Mouse (Mus musculus) forebrain, embryonic 16.5 days (tissue): ENCODE measurements around the gene Car10. TPM values are rescaled to one million over a fixed set of nuclear protein-coding genes. Genes with fewer than 3 reads are reported as not detected.

Experiments
- ATAC-seq: fragments of 200-750 bp; cut with Nextera tagmentation; 2 replicates; pipeline ENCODE4 v1.8.0; 2017; ENCODE audit warnings: mild to moderate bottlenecking, moderate library complexity
- H3K27ac ChIP-seq: fragments of 300-500 bp; sonication (generic); 2 replicates; pipeline ENCODE4 v1.5.1; 2014; ENCODE audit warnings: low read length, control low read depth
- H3K27me3 ChIP-seq: fragments of 300-500 bp; sonication (generic); replicated peaks from 2 replicates; pipeline ENCODE4 v1.6.1; 2014; ENCODE audit warnings: low read length; ENCODE audit not compliant: control insufficient read depth, insufficient read depth
- H3K36me3 ChIP-seq: fragments of 300-500 bp; sonication (generic); 2 replicates; pipeline ENCODE4 v1.6.1; 2014; ENCODE audit not compliant: control insufficient read depth, insufficient read depth
- H3K4me1 ChIP-seq: fragments of 300-500 bp; sonication (generic); replicated peaks from 2 replicates; pipeline ENCODE4 v1.6.1; 2014; ENCODE audit warnings: low read length; ENCODE audit not compliant: control insufficient read depth, insufficient read depth
- H3K4me2 ChIP-seq: fragments of 300-500 bp; sonication (generic); 2 replicates; pipeline ENCODE4 v1.6.1; 2014; ENCODE audit warnings: mild to moderate bottlenecking, low read length, control low read depth
- H3K4me3 ChIP-seq: fragments of 300-500 bp; sonication (generic); replicated peaks from 2 replicates; pipeline ENCODE4 v1.5.1; 2014; ENCODE audit warnings: mild to moderate bottlenecking, low read length, control low read depth
- H3K9ac ChIP-seq: fragments of 300-500 bp; sonication (generic); replicated peaks from 2 replicates; pipeline ENCODE4 v1.6.1; 2014; ENCODE audit warnings: low read depth, low read length, control low read depth
- H3K9me3 ChIP-seq: fragments of 300-500 bp; sonication (generic); 2 replicates; pipeline ENCODE4 v1.6.1; 2016; ENCODE audit warnings: low read length; ENCODE audit not compliant: control insufficient read depth
- WGBS: fragments of 180-500 bp; shearing (Covaris S2); extraction: QIAGEN DNeasy Blood & Tissue Kit; methylation state at CpG from one replicate; pipeline ENCODE4 v1.1.7; 2014; 5-methylcytosine and 5-hydroxymethylcytosine counted together
- polyA plus RNA-seq: library from polyadenylated mRNA; unstranded; fragments of >200 nt; fragmentation: Nextera tagmentation; extraction: Ambion mirVana; gene quantifications from 2 replicates; pipeline ENCODE4 v1.2.1, GENCODE M21; 2015

Gene Car10
- polyA plus RNA-seq, 1 experiment from 2014 or later = 18.6 TPM

DNA sequence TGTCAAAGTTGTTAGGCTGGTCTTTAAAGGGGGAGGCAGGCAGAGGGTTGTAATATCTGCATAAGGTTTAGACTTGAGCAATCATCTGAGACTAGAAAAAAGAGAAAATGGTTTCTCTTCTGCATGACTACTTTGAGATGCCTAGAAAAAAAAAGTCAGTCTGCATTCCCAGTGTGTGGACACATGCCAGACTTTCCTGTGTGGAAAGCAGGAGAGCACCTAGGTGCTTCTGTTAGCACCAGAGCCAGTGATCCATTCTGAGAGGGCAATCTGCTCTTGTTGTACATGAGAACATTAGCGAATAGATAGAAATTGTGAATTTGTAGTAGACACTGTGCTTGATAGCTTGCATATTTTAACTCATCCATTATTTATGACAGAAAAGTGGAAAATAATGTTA is 40.0 kb downstream of the Car10 start:
- Histone ChIP-seq H3K9ac (no peak overlapping the region), H3K27me3 (no peaks in the 10 kb centered on the region), H3K9me3 (no peaks in the 10 kb centered on the region), H3K4me1 (no peaks in the 10 kb centered on the region), H3K4me2 (no peak overlapping the region), H3K27ac (no peak overlapping the region), H3K4me3 (no peak overlapping the region), H3K36me3 (no peaks in the 10 kb centered on the region)
- ATAC-seq = no peak
- WGBS = 94% methylated on average over 1 of the region's 1 CpGs

DNA sequence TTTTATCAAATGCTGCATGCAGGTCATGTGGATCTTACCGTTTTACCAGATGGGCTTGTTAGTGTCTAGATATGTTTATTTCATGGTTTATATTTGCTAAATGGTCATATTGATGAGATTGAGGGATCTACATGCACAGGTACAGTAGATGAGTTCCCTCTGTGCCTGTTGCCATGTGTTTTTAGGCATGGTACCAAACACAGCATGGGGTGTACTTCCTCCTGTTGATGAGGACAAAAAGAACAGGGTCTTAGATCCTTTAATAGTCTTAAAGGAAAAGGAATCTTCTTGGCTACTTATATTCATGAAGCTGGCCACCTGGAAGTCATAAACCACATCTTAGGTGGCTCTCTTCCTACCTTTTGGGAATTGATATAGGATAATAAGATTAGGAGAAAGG is 43.9 kb downstream of the Car10 start:
- Histone ChIP-seq H3K9ac (no peak overlapping the region), H3K36me3 (no peaks in the 10 kb centered on the region), H3K27ac (no peak overlapping the region), H3K4me2 (no peak overlapping the region), H3K4me1 (no peaks in the 10 kb centered on the region), H3K4me3 (no peak overlapping the region), H3K9me3 (no peaks in the 10 kb centered on the region), H3K27me3 (no peaks in the 10 kb centered on the region)
- WGBS = 78% methylated on average over 1 of the region's 1 CpGs
- no peak for ATAC-seq

DNA sequence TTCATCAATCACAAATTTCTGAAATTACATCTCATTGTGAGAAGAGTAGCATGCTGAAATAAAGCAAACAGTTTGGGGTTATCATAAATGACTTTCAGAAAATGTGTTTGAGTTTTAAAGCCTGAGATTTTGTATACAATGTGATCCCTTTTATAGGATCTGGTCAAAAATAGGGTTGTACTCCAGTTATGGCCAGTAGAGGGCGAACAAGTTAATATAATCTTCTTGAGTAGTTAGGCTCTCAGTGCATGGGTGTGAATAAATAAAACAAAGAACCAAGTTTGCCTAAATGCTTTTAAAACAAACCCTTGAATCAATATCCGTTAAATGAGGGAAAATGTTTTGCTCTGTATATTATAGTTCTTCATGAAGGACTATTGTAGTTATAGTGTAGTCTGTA is 46.7 kb downstream of the Car10 start:
- Histone ChIP-seq H3K27me3 (no peaks in the 10 kb centered on the region), H3K9me3 (no peaks in the 10 kb centered on the region), H3K4me1 (no peaks in the 10 kb centered on the region), H3K4me3 (no peak overlapping the region), H3K9ac (no peak overlapping the region), H3K4me2 (no peak overlapping the region), H3K36me3 (no peaks in the 10 kb centered on the region), H3K27ac (no peak overlapping the region)
- no peak for ATAC-seq
- 16% methylated on average over 2 of the region's 2 CpGs for WGBS

DNA sequence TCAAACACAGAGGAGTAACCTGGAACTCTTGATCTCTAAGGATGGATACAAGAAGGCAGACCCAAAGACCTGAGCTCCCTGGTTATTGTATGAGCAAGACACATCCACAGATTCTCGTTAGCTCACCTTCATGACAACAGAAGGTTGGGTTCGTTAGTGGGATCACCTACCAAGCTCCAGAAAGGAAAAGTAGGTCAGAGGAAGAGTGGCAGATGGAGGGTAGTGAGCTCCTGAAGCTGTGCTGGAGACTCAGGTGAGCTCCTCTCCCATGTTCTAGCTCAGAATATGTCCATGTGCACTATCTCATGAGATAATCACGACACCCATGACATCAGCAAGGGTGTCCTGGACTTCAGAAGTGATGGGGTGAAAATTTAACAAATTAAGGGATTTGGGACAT is 57.1 kb downstream of the Car10 start:
- Histone ChIP-seq H3K27ac (no peak overlapping the region), H3K36me3 (no peaks in the 10 kb centered on the region), H3K9ac (no peak overlapping the region), H3K9me3 (no peaks in the 10 kb centered on the region), H3K4me1 (no peaks in the 10 kb centered on the region), H3K27me3 (no peaks in the 10 kb centered on the region), H3K4me3 (no peak overlapping the region), H3K4me2 (no peak overlapping the region)
- 62% methylated on average over 3 of the region's 3 CpGs for WGBS
- ATAC-seq = no peak

DNA sequence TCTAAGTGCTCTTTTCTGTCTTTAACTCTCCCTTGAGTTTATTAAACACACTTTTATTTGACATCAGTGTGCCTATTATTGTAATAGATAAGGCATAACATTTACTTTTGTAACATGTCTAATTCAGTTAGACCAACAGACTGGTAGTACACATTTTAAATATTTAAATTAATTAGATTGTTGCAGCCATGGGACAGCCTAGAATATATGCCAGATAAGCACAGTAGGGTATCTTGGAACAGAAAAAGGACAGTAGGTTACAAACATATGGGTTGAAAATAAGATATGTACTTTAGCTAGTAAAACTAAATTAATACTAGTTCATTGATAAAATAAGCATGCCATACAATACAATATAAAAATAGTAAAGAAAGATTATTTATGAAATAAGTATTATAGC is 74.6 kb downstream of the Car10 start:
- Histone ChIP-seq H3K27me3 (no peaks in the 10 kb centered on the region), H3K27ac (no peak overlapping the region), H3K4me3 (no peak overlapping the region), H3K4me1 (no peaks in the 10 kb centered on the region), H3K36me3 (no peaks in the 10 kb centered on the region), H3K9me3 (no peaks in the 10 kb centered on the region), H3K4me2 (no peak overlapping the region), H3K9ac (no peak overlapping the region)
- no peak for ATAC-seq

DNA sequence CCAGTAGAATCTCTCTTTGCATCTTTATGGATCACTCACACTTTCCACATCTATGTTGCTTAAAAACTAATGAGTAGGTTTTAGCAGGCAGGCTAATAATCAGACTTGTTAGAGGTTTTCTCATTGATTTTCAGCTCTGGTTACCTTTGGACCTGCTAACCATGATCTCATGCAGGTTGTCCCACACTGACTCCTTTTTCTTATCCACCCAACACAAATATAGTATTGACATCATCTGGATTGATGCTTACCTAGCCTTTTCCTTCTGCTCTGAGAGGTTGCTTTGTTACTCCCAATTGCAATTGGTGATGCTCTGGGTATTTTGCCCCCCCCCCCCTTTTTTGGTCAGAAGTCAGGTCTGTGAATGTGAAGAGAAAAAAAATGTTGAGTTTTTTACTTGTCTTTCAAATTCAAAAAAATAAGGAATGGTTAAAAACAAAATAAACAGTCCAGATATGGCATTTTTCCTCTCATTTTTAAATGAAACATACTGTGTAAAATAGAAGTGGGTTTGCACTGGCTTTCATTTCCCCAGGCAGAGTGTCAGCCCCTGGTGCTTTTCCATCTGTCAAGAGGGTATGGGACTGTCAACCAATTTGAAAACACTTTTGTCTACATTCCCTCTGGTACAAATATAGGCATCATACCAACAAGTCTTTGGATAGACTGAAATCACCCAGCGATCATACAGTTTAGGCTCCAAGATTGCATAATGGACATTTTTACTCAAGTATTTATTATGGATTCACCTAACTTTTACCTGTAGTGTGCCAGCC is 75.9 kb downstream of the Car10 start:
- H3K4me1 ChIP-seq = no peaks in the 10 kb centered on the region
- H3K4me2 ChIP-seq = no peak overlapping the region
- no peaks in the 10 kb centered on the region for H3K36me3 ChIP-seq
- 88% methylated on average over 1 of the region's 1 CpGs for WGBS
- H3K4me3 ChIP-seq = no peak overlapping the region
- H3K9ac ChIP-seq = no peak overlapping the region
- ATAC-seq = no peak
- H3K9me3 ChIP-seq = no peaks in the 10 kb centered on the region
- no peaks in the 10 kb centered on the region for H3K27me3 ChIP-seq
- no peak overlapping the region for H3K27ac ChIP-seq

DNA sequence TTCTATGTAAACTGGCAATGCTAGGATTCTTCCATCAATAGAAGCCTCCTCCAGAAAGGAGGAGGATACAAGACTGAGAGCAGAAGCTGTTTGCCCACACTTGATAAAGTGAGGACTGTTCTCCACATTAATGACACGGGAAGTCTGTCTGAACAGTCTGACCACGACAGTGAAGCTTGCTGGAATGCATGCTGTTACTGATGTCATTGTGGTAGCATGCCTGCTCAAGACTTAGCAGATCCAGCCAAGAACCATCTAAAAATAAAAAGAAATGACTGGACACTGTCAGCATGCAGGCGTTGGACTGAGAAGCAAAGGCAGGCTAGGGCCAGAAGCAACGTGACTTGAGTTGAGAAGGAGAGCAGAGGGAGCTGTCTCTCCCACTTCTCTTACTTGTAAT is 87.6 kb downstream of the Car10 start:
- no peaks in the 10 kb centered on the region for H3K27me3 ChIP-seq
- WGBS = 79% methylated on average over 4 of the region's 4 CpGs

DNA sequence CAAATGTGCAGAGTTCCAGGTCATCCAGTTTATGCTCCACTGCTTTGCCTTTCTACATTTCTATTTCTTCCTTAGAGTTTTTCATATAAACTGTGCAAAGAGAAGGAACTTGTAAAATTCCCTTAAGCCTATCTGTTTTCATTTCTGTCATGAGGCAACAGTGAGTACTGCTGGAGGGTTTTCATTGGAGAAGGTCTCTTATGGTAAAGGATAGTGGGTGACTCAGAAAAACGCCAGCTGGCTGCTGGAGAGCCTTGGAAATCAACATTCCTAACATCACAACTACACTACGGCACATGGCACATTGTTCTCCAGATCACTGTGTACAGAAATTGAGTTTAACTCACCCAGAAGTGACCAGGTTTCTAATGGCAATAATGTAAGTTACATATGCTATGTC is 88.3 kb downstream of the Car10 start:
- Histone ChIP-seq H3K4me1 (no peaks in the 10 kb centered on the region), H3K27ac (no peak overlapping the region), H3K9ac (no peak overlapping the region), H3K4me2 (no peak overlapping the region), H3K9me3 (no peaks in the 10 kb centered on the region), H3K27me3 (no peaks in the 10 kb centered on the region), H3K4me3 (no peak overlapping the region), H3K36me3 (no peaks in the 10 kb centered on the region)
- ATAC-seq = no peak
- WGBS = 79% methylated on average over 2 of the region's 2 CpGs

More for the DNA sequence above, 87.6 kb downstream of the Car10 start:
- Histone ChIP-seq H3K36me3 (no peaks in the 10 kb centered on the region), H3K4me1 (no peaks in the 10 kb centered on the region), H3K4me3 (no peak overlapping the region), H3K9ac (no peak overlapping the region), H3K9me3 (no peaks in the 10 kb centered on the region), H3K4me2 (no peak overlapping the region), H3K27ac (no peak overlapping the region)
- ATAC-seq = no peak

DNA sequence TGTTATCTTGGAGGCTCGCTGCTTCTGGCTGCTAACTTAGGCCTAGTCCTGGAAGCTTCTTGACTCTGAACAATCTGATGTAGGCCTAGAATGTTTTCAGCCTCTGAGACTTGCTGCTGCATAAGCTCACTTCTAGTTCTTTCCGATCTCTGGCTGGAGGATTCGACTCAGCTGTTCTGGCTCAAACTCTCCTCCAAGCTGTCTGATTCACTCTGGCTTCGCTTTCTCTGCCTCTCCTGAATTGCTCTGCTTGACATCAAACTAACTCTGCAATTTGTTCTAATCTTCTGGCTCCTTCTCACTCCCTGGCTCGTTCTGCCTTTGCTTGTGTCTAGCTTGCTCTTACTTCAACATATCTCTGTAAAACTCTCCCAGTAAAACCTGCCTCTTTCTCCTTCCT is 90.8 kb downstream of the Car10 start:
- Histone ChIP-seq H3K27ac (no peak overlapping the region), H3K9me3 (no peaks in the 10 kb centered on the region), H3K4me2 (no peak overlapping the region), H3K4me3 (no peak overlapping the region), H3K4me1 (no peaks in the 10 kb centered on the region), H3K36me3 (no peaks in the 10 kb centered on the region), H3K27me3 (no peaks in the 10 kb centered on the region), H3K9ac (no peak overlapping the region)
- 83% methylated on average over 5 of the region's 5 CpGs for WGBS
- no peak for ATAC-seq

GRCm38 (mm10) chr11:93200046-93200445 is 102.2 kb downstream of the Car10 start:
- Histone ChIP-seq H3K4me3 (no peak overlapping the region), H3K9ac (no peak overlapping the region), H3K36me3 (no peaks in the 10 kb centered on the region), H3K27me3 (no peaks in the 10 kb centered on the region), H3K4me1 (no peaks in the 10 kb centered on the region), H3K27ac (no peak overlapping the region), H3K4me2 (no peak overlapping the region), H3K9me3 (no peaks in the 10 kb centered on the region)
- no peak for ATAC-seq
- WGBS = 93% methylated on average over 3 of the region's 3 CpGs
